Mouse (Mus musculus): ENCODE measurements around the gene Cald1.

The Cald1 gene

DNA sequence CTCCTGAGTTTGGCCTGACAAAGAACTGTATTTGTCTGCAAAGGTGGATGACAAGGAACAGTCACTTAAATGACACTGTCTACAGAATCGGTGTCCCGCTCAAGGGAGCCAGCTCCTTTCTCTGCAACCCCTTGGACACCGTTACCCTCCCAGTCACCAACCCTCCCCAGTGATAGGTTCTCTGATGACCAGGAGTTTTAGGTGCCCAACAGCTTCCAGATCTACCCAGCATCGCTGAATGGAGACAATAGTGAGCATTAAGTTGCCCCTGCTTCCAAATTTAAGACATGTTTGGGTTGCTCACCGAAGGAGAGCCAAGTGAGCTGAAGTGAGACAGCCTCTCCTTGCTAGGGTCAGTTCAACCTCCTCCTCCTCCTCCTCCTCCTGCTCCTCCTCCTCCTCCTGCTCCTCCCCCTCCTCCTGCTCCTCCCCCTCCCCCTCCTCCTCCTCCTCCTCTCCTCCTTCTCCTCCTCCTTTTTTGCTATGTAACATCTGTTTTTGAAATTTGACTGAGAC, 70.5 kb downstream of the Cald1 start:
- DNase-seq (ENCODE audit: low read depth, low spot score) = no peak

DNA sequence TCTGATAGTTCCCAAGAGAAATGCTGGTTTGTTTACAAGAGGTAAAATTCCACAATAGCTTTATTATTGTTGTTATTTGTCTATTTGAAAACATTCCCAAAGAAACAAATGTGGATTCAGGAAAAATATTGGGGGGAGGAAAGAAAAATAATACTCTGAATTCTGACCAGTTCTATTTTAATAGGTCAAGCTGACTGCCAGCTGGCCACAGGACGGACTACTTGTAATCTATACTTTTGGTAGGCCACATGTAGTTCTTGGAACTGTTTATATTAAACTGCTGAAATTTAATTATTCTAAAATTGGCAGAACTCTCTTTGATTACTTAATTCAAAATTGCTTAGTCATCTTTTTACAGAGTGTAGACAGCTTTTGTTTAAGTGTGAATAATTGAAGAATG, 73.1 kb downstream of the Cald1 start:
- no peak for DNase-seq (ENCODE audit: low read depth, low spot score)

DNA sequence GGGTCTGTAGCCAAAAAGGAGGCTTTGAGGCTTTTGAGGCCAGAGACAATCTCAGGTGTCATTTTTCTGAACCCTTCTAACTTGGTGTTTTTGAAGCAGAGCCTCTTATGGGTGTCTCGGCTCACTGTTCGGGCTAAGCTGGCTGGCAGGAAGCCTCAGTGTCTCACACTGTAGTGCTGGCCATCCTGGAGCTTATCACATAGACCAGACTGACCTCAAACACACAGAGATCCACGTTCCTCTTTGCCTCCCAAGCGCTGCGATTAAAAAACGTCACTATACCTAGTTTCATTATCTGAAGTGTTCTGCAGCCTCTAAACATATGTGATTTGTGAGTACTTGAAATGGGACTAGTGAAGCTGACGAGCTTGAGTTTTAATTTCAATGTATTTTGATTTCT, 76.1 kb downstream of the Cald1 start:
- no peak for DNase-seq (ENCODE audit: low read depth, low spot score)

DNA sequence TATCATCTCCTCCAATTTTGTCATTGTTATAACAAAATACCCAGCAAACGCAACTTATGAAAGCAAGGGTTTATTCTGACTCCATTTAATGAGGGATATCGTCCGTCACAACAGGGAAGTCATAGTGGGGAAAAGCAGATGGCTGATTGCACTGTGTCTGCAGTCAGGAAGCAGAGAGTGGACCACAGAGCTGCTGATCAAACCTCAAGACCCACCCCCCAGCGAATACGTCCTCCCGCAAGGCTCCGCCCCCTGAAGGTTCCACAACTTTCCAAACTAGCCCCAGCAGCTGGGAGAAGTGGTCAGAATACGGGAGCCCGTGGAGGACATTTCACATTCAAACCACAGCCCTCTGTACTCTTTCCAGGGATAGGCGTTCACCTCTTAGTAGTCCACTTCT, 76.6 kb downstream of the Cald1 start:
- DNase-seq (ENCODE audit: low read depth, low spot score) = no peak

DNA sequence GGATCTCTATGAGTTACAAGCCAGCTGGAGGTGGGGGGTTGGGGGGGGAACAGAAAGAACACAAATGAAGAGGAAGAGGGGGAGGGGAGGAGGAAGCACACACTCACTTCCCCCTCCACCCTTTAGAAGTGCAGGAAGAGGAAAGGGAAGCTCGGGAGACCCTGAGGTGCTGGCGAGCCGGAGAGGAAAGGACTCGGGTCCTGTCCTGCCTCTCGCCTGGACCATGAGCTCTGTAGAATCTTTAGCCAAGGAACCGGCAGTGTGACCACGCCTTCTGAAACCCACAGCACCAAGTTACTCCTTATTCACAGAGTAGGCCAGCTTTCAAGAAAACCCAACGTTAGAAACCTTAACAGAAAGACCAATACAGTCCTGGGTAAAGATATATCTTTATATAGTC, 83.8 kb downstream of the Cald1 start:
- no peak for DNase-seq (ENCODE audit: low read depth, low spot score)

DNA sequence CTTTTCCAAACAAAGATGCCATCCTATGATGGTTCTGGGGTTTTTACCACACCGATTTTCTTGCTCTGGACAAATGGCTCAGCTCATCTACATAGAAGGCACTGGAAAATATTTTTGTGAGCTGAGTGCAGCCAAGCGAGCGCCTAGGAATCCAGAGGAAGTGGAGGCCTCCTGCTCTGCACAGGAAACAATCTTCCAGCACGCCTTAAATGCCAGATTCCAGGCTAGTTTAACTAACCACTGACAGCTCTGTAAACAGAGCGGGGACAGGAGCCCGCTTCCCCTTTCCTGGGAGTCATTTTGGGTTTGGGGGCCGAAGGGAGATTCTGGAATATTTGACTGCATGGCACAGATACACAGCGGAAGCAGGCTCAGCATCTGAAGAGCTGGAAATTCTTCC, 86.6 kb downstream of the Cald1 start:
- no peak for DNase-seq (ENCODE audit: low read depth, low spot score)

DNA sequence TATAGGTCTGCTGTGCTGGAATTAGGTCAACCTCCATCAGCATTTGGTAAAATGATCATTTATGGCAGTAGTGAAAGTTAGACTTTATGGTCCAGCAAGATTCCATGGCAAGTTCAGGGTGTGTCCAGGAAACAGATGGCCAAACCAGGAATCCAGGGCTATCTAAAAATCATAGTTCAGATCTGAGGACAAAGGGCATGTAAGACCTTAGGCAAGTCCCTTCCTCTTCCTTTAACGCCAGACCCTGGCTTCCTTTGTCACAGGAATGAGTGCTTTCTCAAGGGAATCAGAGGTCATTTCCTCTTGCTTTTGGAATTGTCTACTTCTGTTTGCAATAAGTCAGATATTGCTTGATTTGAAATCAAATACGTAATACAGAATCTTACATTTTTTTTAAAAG, 90.7 kb downstream of the Cald1 start:
- no peak for DNase-seq (ENCODE audit: low read depth, low spot score)

DNA sequence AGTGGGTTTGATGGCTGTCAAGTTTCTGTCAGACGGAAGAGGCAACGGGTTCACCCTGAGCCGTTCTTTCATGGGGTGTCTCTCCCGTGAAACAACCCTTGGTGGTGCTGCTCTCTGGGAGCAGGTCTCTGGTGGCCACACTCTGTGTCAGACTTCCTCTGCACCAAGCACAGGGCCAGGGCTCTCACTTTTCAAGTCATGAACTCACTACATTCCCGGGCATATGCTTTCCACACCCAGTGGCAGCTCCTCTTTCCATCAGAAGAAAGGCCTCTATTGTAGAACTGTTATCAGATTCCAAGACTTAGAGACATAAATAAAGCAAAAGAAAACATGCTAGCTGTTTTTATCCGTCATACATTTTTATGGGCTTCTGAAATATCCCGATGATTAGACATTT, 93.1 kb downstream of the Cald1 start:
- no peak for DNase-seq (ENCODE audit: low read depth, low spot score)

DNA sequence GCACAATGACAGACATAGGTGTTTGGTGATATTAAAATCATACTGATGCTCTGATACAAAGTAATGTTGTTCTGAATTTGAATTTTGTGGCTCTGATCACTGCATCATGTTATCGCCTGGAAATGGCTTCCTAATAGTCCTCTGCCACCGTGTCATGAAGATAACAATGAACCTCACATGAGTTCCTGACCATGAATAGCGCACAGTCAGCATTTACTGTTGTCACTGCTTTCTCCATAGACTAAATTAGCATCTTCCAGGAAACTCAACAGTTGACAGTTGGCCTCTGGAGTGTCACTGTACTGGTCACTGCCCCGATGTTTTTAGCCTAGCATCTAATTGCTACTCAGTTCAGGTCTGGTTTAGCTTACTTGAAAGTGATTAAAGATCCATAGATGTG, 95.8 kb downstream of the Cald1 start:
- DNase-seq (ENCODE audit: low read depth, low spot score) = no peak

DNA sequence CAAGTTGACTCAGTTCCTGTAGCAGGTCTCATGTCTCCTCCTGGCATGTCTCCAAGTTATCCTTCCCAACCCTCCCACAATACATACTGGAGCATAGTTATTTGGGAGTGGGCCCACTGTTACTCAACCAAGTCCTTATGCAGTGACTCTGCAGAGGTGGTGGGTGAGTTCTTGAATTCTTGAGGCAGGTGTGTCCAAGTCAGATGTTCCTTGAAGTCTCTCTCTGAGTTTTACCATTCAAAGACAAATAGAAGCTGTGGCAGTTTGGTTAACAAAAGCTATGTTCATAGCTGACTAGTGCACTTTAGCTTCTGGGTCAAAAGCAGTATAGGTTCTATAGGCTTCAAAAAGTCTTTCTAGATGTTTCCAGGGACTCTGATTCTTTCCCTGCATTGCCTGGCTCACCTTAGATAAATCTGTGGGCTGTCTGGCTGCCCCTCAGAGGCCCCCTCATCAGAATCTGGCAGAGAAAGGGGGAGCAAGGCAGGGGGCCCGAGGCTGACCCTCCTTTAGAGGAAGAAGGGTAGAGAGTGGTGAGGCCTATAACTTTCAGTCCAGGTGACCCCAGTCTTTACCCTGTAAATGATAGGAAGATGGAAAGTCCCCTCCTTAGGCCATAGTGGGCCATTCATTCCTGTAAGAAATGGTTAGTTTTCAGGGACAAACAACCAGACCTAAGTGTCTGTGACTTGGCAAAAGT, 105.3 kb downstream of the Cald1 start:
- no peak for DNase-seq (ENCODE audit: low read depth, low spot score)

DNA sequence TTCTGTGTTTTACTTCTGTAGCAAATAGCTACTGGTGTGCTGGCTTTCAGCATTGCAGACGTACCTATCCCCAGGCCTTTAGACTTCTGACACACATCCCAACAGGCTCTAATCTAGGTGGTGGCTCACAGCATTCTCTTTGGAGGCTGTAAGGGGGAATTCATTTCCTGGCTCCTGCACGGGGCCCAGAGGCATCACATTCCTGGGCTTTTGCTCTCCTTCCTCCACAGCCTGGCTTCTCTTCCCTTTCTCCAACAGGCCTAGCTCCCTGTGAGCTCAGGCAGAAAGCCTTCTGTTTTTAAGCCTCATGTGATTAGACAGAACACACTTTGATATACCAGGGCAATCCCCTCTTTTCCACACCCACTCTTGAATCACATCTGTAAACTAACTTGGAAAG, 109.2 kb downstream of the Cald1 start:
- DNase-seq (ENCODE audit: low read depth, low spot score) = no peak

DNA sequence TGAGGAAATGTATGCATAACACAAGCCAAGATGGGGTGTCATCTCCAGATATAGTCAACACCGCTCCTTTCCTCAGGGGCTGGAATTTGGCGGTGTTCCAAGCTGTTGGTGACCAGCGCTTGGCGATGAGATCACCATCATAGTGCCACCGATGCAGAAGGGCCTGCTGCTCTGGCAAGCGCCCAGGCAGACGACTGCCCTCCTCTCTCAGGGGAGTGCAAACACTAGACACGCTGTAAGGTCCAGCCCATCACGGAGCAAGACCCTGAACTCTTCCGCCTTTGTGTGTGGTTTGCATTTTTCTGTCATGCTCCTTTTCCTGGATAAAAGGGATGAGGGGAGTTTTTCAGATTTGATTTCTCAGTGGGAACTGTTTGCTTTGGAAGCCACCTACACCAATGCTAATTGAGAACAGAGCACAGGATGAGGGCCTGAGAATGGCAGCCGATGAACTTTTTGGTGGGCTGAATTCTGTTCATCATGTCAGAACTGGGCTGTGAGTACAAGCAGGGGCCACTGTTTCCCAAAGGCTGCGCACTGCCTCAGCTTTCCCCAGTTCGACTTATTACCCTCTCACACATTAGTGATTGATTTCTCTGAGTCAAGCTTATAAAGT, 110.5 kb downstream of the Cald1 start:
- peak; percentile 18 for DNase-seq (ENCODE audit: low read depth, low spot score)

DNA sequence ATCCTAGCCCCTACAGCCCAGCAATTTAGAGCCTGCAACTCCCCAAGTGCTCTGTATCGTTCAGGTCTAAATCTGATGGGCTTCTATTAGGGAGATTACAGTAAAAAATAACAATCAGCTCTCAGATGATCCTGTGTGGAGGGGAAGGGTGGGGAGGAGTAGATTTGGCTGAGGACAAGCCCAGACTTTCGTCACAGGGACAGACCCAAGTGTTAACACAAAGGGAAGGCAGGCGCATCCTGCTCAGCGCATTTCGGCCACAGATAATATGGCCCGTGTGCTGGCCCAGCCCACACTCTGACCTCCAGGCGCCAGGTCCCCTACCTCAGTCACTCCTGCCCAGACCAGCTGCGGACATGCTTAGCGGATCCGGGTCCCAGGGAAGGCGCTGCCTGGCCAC, 111.0 kb downstream of the Cald1 start:
- peak; percentile 60 for DNase-seq (ENCODE audit: low read depth, low spot score)

DNA sequence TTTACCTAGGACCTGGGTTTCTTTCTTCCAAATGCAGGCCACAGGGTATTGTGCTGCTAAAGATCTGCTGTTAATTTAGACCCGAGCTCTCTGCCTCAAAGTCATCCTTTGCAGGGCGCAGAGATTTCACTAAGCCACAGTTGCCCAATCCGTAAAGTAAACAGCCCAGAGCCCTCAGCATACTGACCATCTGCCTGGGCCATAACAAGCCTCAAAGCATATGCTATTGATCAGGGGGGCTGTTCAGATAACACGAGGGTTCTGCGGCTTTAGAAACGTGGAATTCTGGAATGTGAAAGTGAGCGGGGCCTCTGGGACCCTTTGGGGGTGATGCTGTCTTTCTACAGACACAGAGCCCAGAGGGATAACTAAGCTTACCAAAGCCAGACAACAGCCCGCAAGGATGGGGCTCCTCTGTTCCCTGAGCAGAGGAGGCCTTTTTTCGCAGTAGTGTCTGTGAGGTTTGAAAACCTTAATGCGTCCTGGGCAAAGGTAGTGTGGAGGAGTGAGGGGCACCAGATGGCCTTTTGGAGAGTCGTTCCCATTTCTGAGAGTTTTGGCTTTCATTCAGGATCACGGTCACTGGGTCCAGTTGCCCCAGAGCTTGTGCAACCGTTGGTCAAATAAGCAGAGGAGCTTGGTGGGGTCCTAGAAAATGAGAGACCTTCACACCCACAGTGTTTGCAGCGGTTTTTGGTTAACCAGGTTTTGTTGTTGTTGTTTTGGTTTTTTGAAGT, 111.8 kb downstream of the Cald1 start:
- DNase-seq (ENCODE audit: low read depth, low spot score) = no peak

DNA sequence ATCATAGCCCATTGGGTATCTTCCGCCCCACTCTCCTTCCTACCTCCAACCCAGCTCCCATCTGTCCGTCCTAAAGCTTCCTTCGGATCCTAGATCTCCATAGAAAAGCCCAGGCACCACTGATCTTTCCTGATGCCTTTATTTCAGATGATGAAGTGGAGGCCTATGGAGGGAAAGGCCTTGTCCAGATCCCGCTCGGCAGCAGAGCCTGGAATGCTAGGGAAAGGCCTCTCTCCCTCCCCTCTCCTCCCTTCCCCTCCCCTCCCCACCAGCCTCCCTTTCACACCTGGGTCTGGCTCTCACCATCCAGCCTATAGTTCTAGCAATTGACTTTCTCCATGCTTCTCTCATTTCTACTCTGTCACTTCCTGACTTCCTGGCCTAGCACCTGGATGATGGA, 112.5 kb downstream of the Cald1 start:
- DNase-seq (ENCODE audit: low read depth, low spot score) = no peak

DNA sequence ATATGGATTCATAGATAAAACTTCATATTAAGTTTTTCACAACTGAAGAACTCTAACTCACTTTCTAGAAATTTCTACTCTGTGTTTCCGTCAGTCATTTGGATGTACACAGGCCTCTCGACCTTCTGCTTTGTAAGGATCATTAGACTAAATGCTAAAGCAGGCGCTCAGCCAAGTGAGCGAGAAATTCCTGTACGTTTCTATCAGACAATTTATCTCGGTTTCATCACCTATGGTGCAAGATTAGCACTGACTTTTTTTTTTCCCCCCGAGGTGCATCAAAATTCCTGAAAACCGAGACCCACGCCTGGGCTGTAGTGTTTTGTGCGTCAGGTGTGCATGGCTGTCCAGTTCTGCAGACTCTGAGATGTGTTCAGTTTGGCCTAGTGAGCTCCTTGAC, 113.3 kb downstream of the Cald1 start:
- no peak for DNase-seq (ENCODE audit: low read depth, low spot score)

DNA sequence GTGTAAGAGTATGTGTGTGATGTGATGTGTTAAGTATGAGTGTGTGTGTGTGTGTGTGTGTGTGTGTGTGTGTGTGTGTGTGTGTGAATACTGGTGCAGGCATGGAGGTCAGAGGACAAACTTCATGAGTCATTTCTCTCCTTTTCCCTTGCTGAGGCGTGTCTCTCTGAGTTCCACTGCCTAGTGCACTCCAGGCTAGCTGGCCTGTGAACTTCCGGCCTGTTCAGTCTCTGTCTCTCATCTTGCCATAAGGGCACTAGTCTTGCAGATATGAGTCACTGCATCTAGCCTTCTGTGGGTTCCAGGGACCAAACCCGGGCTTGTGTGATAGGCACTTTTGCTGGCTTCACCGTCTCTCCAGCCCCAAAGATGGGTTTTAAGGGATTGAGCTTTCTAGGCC, 114.9 kb downstream of the Cald1 start:
- DNase-seq (ENCODE audit: low read depth, low spot score) = no peak

DNA sequence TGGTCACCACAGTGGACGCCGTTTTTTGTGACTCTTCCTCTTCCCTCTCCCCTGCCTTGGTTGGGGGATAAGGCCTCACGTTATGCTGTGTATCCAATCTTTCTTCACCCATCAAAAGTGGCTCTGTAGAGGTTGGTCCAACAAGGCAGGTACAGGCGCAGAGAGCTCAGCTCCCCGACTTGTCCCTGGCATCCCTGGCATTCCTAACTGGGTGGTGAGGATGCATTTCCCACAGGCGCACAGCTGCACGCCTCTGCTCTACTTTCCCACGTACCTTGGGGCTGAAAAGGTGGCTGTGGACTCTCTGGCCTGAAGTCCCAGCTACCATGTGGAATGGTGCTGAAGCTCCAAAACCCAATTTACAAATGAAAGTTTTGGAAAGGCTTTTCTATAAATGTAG, 115.5 kb downstream of the Cald1 start:
- no peak for DNase-seq (ENCODE audit: low read depth, low spot score)

DNA sequence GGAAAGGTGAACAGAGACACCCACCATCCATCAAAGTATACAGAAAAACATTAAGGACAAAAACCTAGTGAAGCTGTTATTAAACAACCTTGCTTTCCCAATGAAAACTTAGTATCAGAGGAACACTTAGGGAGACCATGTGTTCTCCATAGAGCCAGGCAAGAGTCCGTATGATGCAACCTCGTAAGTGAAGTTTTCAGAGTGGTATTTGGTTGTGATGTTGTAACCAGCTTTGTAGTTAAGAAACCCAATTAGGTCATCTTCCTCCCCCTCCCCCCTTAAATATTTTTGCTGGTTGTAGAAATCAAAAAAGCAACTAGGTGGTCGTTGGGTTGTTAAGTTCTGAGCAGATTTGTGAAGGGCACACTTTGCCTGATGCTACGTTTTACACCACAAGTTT, 116.3 kb downstream of the Cald1 start:
- DNase-seq (ENCODE audit: low read depth, low spot score) = no peak

DNA sequence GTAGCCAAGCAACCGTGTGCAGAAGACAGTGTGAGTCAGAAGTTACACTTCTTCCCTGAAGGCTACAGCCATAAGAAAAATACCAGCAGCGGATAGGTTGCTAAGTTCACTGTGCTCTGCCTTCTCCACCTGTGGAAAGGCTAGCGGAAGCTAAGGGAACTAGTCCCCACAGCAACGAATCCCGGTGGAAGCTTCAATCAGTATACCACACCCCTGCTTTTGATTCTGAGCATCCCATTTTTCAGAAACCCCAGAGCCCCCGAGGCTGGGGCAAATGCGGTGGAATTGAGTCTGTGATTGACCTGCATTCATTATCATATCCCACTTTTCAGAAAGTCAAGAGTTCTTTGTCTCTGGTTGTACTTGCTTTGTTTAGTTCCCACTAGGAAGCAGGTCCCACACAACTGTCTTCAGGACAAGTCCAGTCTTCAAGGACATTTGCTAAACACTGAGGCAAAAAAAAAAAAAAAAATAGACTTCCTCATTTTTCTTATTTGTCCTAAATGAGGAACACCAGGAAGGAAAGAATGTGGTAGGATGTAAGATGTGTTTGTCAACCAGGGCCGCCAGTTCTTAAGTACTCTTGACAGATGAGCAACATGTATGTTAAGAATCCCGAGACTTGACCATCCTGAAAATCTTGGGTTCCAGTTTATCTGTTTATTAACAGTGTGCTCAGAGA, 118.0 kb downstream of the Cald1 start:
- no peak for DNase-seq (ENCODE audit: low read depth, low spot score)

DNA sequence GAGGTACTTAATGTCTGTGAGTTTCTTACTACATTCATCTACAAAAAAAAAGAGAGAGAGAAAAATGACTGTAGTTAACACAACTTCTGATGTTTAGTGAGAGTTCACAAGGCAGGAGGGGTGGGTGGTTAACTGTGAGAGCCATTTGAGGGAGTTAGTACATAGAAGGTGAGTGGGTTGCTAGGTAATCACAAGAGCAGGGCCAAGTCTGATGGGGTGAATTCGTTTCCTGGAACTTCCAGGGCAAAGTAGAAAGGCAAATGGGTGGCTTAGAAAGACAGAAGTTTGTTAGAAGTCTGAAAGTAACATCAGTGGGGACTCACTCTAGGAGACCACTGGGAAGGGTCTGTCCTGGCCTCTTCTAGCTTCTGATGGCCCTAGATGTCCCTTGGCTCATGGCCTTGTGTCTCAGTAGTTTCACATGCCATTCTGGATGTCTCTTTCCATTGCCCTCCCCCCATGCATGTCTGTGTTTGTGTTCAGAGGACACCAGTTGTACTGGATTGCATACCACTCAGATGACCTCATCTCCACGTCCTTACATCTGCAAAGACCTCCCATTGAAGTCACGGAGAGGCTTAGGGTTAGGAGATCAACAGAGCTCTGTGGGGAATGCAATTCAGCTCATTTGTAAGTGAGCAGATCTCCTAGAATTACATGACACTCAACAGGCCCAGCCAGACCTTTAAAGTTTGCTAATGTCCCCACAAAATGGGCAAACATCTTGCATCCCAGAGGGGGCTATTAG, 118.8 kb downstream of the Cald1 start:
- DNase-seq (ENCODE audit: low read depth, low spot score) = no peak

DNA sequence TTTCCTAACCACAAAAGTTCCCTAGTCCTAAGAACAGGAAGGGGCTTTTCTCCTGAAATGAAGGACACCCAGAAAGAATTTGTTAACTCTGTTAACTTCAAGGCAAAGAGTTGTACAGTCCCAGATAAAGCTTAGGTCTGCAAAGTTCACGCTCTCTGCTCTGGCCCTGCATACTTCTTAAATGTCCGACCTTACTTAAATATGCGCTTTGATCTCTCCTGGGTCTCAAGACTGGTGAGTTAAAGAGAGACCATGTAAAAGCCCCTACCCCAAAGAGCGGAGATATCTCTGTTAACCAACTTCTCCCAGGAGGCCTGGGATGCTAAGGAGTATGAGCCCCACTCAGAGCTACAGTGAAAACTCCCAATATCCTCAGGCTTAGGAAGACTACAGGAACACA, 119.4 kb downstream of the Cald1 start:
- no peak for DNase-seq (ENCODE audit: low read depth, low spot score)

All from telencephalon, adult 2 months (tissue).